ENCODE assay signal across 26 mouse cellular contexts in genomic region chr4:40938793-40939192, GRCm38 (mm10). TPM values are rescaled to one million over a fixed set of nuclear protein-coding genes. Genes with fewer than 3 reads are reported as not detected.
DNase-seq lines count a peak whose midpoint lies in the region; TF ChIP-seq lines count a peak whose summit lies in the region.
"Had no signal": no experiment of that assay in that cellular context is flagged by ENCODE, and none has a peak within 500 bp of the region (broad histone marks: within the 10 kb centered on the region; RNA-seq: fewer than 3 reads in every experiment).

No protein-coding gene starts in this region.

- H3K4me1 ChIP-seq in heart, adult 2 months (ENCODE audit: control insufficient read depth, insufficient read depth, low read length): peaks cover 1% of the 10 kb centered on the region; the same call in 1 of the 2 replicates
- H3K4me1 ChIP-seq: embryonic facial prominence, embryonic 13.5 days; embryonic facial prominence, embryonic 15.5 days; forebrain, embryonic 10.5 days; forebrain, embryonic 12.5 days had no signal

- intact Hi-C loops in heart, adult 2 months (cut with DNase I): no loop called here
- intact Hi-C loops in left cerebral cortex, adult 2 months (cut with DNase I): no loop called here
- intact Hi-C loops in left cerebral cortex, postnatal 25 days (cut with DNase I): no loop called here

- 98% methylated on average over 5 of the region's 5 CpGs for WGBS in heart, adult 2 months

- no peak overlapping the region for H3K27ac ChIP-seq in heart, adult 2 months
- H3K27ac ChIP-seq in left cerebral cortex, adult 2 months: no peak overlapping the region
- H3K27ac ChIP-seq: embryonic facial prominence, embryonic 13.5 days; embryonic facial prominence, embryonic 15.5 days; forebrain, embryonic 10.5 days; forebrain, embryonic 12.5 days had no signal

- DNase-seq in heart, adult 2 months: no peak
- DNase-seq in heart, adult 11 months: no peak
- no peak for DNase-seq in left cerebral cortex, adult 2 months (ENCODE audit: extremely low spot score in 1 of 2, low spot score in 2 of 2)
- no peak for DNase-seq in left cerebral cortex, postnatal 25 days (ENCODE audit: low spot score in 2 of 2)
- DNase-seq in cerebellum, postnatal 14 days: no peak
- DNase-seq: adrenal gland, adult 8-10 months; adrenal gland, postnatal 14 days; adrenal gland, postnatal 36 days; cerebellum, adult 11-12 months; cerebellum, adult 2 months; cerebellum, adult 9-10 months; cerebellum, postnatal 10 days; cerebellum, postnatal 36 days; embryo, embryonic 11 days had no signal

- no peak overlapping the region for H3K9ac ChIP-seq in heart, adult 2 months (ENCODE audit: low read depth, low read length)
- H3K9ac ChIP-seq: embryonic facial prominence, embryonic 13.5 days; embryonic facial prominence, embryonic 15.5 days; forebrain, embryonic 12.5 days had no signal

- H3K27me3 ChIP-seq in heart, adult 2 months (ENCODE audit: control insufficient read depth, insufficient read depth, low read length): no peaks in the 10 kb centered on the region
- H3K27me3 ChIP-seq: embryonic facial prominence, embryonic 13.5 days; embryonic facial prominence, embryonic 15.5 days; forebrain, embryonic 12.5 days had no signal

- TF ChIP-seq CTCF in heart, adult 2 months (IDR thresholded peaks at IDR 0.05): peak; percentile 45
- peak; percentile 3 for TF ChIP-seq CTCF in left cerebral cortex, adult 2 months (IDR thresholded peaks at IDR 0.05)

- no peak for TF ChIP-seq POLR2A in heart, adult 2 months (IDR thresholded peaks at IDR 0.05; ENCODE audit: insufficient read depth, low read depth, low read length)

- no peaks in the 10 kb centered on the region for H3K79me2 ChIP-seq in heart, adult 2 months (replicated peaks; ENCODE audit: control insufficient read depth, insufficient read depth, low read length)

- H3K4me3 ChIP-seq in heart, adult 2 months: no peak overlapping the region
- no peak overlapping the region for H3K4me3 ChIP-seq in left cerebral cortex, adult 2 months
- H3K4me3 ChIP-seq: embryonic facial prominence, embryonic 13.5 days; embryonic facial prominence, embryonic 15.5 days; erythroblast, embryonic 14.5 days; forebrain, embryonic 10.5 days; forebrain, embryonic 12.5 days had no signal

- TF ChIP-seq EP300 in heart, adult 2 months (IDR thresholded peaks at IDR 0.05; ENCODE audit: insufficient read depth, low read depth, low read length): no peak

- peaks cover 6% of the 10 kb centered on the region for H3K36me3 ChIP-seq in heart, adult 2 months (ENCODE audit: control insufficient read depth, insufficient read depth, low read length)

RNA-seq across cellular contexts. Expression of gene Bag1, which starts 9.3 kb away (rescaled TPM):
- total RNA-seq in heart, adult 2 months (2021): 100 to 1,000 TPM; 263 to 301 TPM
- 88.7 and 97.0 TPM in 2 replicates for polyA plus RNA-seq in heart, adult 2 months (2012; rRNA removed)
- 100 to 1,000 TPM; 164 to 181 TPM for total RNA-seq in left cerebral cortex, adult 2 months (2021)
- 100 to 1,000 TPM; 172 to 178 TPM for total RNA-seq in left cerebral cortex, postnatal 25 days (2021)

RNA-seq across cellular contexts. Expression of gene Chmp5, which starts 9.4 kb away (rescaled TPM):
- total RNA-seq in heart, adult 2 months (2021): 10 to 100 TPM; 32.7 to 36.6 TPM
- polyA plus RNA-seq in heart, adult 2 months (2012; rRNA removed): 12.7 and 21.5 TPM in 2 replicates
- 10 to 100 TPM; 79.0 to 79.7 TPM for total RNA-seq in left cerebral cortex, adult 2 months (2021)
- 10 to 100 TPM; 81.2 to 83.2 TPM for total RNA-seq in left cerebral cortex, postnatal 25 days (2021)

RNA-seq across cellular contexts. Expression of gene Spink4, which starts 18.9 kb away (rescaled TPM):
- under 1 TPM in 1 of 2 experiments, not detected in 1; 0.68 TPM for total RNA-seq in heart, adult 2 months (2021)
- polyA plus RNA-seq in heart, adult 2 months (2012; rRNA removed): 1.7 and 3.6 TPM in 2 replicates
- total RNA-seq in left cerebral cortex, adult 2 months (2021): not detected
- not detected for total RNA-seq in left cerebral cortex, postnatal 25 days (2021)
- total RNA-seq: common myeloid progenitor, adult 5-6 weeks; ES-E14 had no signal
- polyA plus RNA-seq: activated CD4-positive, CD25-positive, alpha-beta regulatory T cell, adult 4 months; C2C12; embryonic facial prominence, embryonic 11.5 days; embryonic facial prominence, embryonic 13.5 days; embryonic facial prominence, embryonic 15.5 days; erythroblast, embryonic 14.5 days; forebrain, embryonic 10.5 days; forebrain, embryonic 12.5 days; forebrain, embryonic 14.5 days; forebrain, embryonic 16.5 days had no signal

RNA-seq across cellular contexts. Expression of gene Nfx1, which starts 31.9 kb away (rescaled TPM):
- 10 to 100 TPM; 18.9 to 19.8 TPM for total RNA-seq in heart, adult 2 months (2021)
- polyA plus RNA-seq in heart, adult 2 months (2012; rRNA removed): 16.9 and 30.6 TPM in 2 replicates
- total RNA-seq in left cerebral cortex, adult 2 months (2021): 10 to 100 TPM; 69.2 to 76.6 TPM
- total RNA-seq in left cerebral cortex, postnatal 25 days (2021): 10 to 100 TPM; 67.2 to 71.4 TPM
